Mouse (Mus musculus) forebrain, embryonic 11.5 days (tissue): ENCODE data around the gene Mars2. TPM values are rescaled to one million over a fixed set of nuclear protein-coding genes. Genes with fewer than 3 reads are reported as not detected.
A peak's percentile ranks its signal among the peaks of the same experiment; 100 is the strongest.

Experiments
- ATAC-seq: fragments of 200-750 bp; cut with Nextera tagmentation; replicated peaks from 2 replicates; pipeline ENCODE4 v1.8.0; 2017; ENCODE audit warnings: moderate TSS enrichment; ENCODE audit not compliant: low FRiP score
- DNase-seq: peaks from one replicate; pipeline ENCODE4 v3.0.0-alpha.2; 2017; ENCODE audit warnings: low spot score
- H3K27ac ChIP-seq: fragments of 300-500 bp; sonication (generic); 2 replicates; pipeline ENCODE4 v1.5.1; 2014; ENCODE audit warnings: low read depth, low read length
- H3K27me3 ChIP-seq: fragments of 300-500 bp; sonication (generic); 2 replicates; pipeline ENCODE4 v1.6.1; 2014; ENCODE audit warnings: mild to moderate bottlenecking, low read length, mixed read lengths; ENCODE audit not compliant: control insufficient read depth, insufficient read depth
- H3K36me3 ChIP-seq: fragments of 300-500 bp; sonication (generic); 2 replicates; pipeline ENCODE4 v1.6.1; 2014; ENCODE audit warnings: mild to moderate bottlenecking, low read length, moderate library complexity, mixed read lengths; ENCODE audit not compliant: control insufficient read depth, insufficient read depth
- H3K4me1 ChIP-seq: fragments of 300-500 bp; sonication (generic); replicated peaks from 2 replicates; pipeline ENCODE4 v1.6.1; 2014; ENCODE audit warnings: low read length, mixed read lengths; ENCODE audit not compliant: control insufficient read depth, insufficient read depth
- H3K4me2 ChIP-seq: fragments of 300-500 bp; sonication (generic); 2 replicates; pipeline ENCODE4 v1.6.1; 2014; ENCODE audit warnings: low read depth, mild to moderate bottlenecking, low read length, moderate library complexity, mixed read lengths; ENCODE audit not compliant: severe bottlenecking
- H3K4me3 ChIP-seq: fragments of 300-500 bp; sonication (generic); 2 replicates; pipeline ENCODE4 v1.5.1; 2014; ENCODE audit warnings: low read depth, low read length
- H3K9ac ChIP-seq: fragments of 300-500 bp; sonication (generic); 2 replicates; pipeline ENCODE4 v1.6.1; 2014; ENCODE audit warnings: low read length
- H3K9me3 ChIP-seq: fragments of 300-500 bp; sonication (generic); 2 replicates; pipeline ENCODE4 v1.6.1; 2016; ENCODE audit warnings: low read length, mixed read lengths; ENCODE audit not compliant: control insufficient read depth
- WGBS: fragments of 180-500 bp; shearing (Covaris S2); extraction: QIAGEN DNeasy Blood & Tissue Kit; methylation state at CpG from one replicate; pipeline ENCODE4 v1.1.7; 2014; 5-methylcytosine and 5-hydroxymethylcytosine counted together
- polyA plus RNA-seq: library from polyadenylated mRNA; unstranded; fragments of >200 nt; fragmentation: Nextera tagmentation; extraction: Ambion mirVana; gene quantifications from 2 replicates; pipeline ENCODE4 v1.2.1, GENCODE M21; 2014

Gene Mars2
- polyA plus RNA-seq, 1 experiment from 2014 or later: 3.8 TPM

DNA sequence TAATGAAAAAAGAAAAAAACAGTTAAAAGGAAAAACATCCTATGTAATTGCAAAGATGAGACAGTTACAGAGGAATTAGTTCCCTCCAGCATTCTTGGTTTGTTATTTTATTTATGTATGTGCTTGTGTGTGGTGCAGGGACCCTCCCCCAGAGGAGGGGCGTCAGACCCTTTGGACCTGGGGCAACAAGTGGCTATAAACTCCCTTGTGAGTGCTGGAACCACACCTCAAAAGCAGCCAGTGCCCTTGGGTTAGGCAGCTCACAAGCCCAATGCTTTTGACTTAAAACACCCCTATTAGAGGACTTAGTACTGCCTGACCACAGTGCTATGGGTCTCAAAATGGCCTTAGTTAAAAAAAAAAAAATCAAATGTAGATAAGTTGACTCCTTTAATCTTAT lies 9.6 kb upstream of the Mars2 start:
- H3K27me3 ChIP-seq: no peaks in the 10 kb centered on the region
- 35% methylated on average over 1 of the region's 1 CpGs for WGBS
- no peak overlapping the region for H3K9ac ChIP-seq
- H3K4me3 ChIP-seq: no peak overlapping the region
- no peaks in the 10 kb centered on the region for H3K4me1 ChIP-seq
- H3K36me3 ChIP-seq: no peaks in the 10 kb centered on the region
- no peak overlapping the region for H3K27ac ChIP-seq
- DNase-seq (no peak), ATAC-seq (no peak)
- H3K4me2 ChIP-seq: no peak overlapping the region
- H3K9me3 ChIP-seq: no peaks in the 10 kb centered on the region

DNA sequence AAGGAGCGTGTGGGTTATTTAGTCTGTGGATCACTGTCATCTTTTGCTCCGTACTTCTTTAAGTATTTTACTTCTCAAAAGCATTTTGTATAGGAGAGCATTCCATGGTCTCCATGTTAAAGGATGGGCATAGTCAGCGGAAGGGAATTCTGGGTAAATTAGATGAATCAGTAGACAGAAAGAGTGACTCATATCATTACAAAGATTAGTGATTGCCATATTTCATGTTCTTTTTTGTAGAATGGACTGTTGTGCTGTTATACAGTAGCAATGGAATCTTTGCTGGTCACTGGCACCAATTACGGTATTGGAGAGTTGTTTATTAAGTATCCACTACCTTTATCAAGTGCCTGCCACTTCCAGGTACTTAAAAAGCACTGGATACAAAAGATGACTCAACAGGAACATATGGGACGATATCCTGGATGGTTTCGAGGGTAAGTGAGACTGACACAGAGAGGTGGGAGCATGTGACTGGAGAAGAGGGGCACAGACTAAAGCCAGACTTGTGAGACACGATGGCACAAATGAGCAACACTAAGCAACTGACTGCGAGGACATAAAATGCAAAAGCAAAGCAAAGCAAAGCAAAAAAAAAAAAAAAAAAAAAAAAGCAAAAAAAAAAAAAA lies 8.6 kb upstream of the Mars2 start:
- Histone ChIP-seq H3K36me3 (no peaks in the 10 kb centered on the region), H3K27ac (no peak overlapping the region), H3K4me3 (no peak overlapping the region), H3K4me1 (no peaks in the 10 kb centered on the region), H3K4me2 (no peak overlapping the region), H3K9me3 (no peaks in the 10 kb centered on the region), H3K27me3 (no peaks in the 10 kb centered on the region), H3K9ac (no peak overlapping the region)
- ATAC-seq: no peak
- 89% methylated on average over 8 of the region's 8 CpGs for WGBS
- DNase-seq: no peak

DNA sequence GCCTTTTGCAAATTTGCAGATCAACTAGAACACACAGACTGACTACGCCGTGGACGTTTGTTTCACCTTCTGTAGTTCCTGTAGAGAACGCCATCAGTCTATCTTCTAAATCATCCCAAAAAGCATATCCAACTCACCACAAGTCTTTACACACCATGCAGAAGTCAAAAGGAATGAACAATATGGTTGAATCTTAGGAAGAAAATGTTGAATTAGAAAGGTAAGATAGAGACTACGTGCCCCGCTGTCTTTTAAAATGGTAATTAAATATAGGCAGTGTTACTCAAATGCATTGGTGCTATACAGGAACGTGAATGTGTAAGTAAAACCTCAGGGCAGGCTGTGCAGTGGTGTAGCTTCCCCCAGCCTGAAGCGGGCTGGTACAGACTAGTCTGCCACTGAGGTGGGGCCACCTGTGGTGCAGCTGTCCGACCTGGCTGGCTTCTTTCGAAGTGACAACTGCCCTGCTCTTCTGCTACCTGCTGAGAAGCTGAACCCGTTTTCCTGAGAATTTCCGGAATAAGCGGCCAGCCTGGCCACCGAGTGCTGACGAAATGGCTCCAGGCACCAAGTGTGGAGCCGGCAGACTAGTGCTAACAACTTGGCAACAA lies 2.0 kb upstream of the Mars2 start:
- DNase-seq (no peak), ATAC-seq (no peak)

DNA sequence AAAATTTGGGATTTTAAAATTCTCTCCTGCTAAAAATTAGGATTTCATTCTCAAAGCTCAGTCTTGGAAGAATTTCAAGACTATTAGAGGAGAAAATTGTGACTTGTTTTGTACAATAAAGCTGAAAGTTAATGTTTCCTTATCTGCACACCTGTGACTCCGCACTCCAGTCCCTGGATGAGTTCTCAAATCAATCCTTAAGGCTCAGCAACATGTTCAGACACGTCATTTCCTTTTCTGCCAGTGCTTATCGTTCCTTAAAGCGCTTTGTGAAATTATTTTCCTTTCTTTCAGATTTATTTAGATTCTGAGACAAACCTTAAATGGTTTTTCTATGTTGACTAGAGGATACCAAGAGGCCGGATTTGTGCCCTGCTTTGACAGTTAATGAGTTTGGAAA lies 490 bp upstream of the Mars2 start:
- Histone ChIP-seq H3K27me3 (no peaks in the 10 kb centered on the region), H3K9ac (peak overlapping the region; percentile 75), H3K36me3 (no peaks in the 10 kb centered on the region), H3K4me2 (peak overlapping the region; percentile 97), H3K4me3 (peak overlapping the region; percentile 75), H3K9me3 (no peaks in the 10 kb centered on the region), H3K27ac (no peak overlapping the region), H3K4me1 (peaks cover 10% of the 10 kb centered on the region)
- ATAC-seq (no peak), DNase-seq (no peak)
- WGBS: 40% methylated on average over 5 of the region's 5 CpGs

More for the DNA sequence above, 2.0 kb upstream of the Mars2 start:
- Histone ChIP-seq H3K4me1 (peaks cover 8% of the 10 kb centered on the region), H3K4me2 (no peak overlapping the region), H3K9ac (no peak overlapping the region), H3K4me3 (no peak overlapping the region), H3K36me3 (no peaks in the 10 kb centered on the region), H3K27me3 (no peaks in the 10 kb centered on the region), H3K9me3 (no peaks in the 10 kb centered on the region), H3K27ac (no peak overlapping the region)
- 60% methylated on average over 16 of the region's 16 CpGs for WGBS

DNA sequence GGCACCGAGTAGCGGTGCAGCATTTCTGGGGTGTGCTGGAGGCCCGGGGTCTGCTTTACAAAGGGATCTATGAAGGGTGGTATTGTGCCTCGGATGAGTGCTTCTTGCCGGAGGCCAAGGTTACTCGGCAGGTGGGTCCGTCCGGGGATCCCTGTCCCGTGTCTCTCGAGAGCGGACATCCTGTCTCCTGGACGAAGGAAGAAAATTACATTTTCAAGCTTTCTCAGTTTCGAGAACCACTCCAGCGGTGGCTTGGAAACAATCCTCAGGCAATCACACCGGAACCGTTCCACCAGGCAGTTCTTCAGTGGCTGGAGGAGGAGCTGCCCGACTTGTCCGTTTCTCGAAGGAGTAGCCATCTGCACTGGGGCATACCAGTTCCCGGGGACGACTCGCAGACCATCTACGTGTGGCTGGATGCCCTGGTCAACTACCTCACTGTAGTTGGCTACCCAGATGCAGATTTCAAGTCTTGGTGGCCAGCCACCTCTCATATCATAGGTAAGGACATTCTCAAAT lies 725 bp downstream of the Mars2 start:
- ATAC-seq (peak; percentile 49; the same call in 1 of the 2 replicates), DNase-seq (no peak)
- no peaks in the 10 kb centered on the region for H3K9me3 ChIP-seq
- 0 out of 2 replicates have a peak overlapping the region, but pooled peaks have one; percentile 31 for H3K27ac ChIP-seq
- H3K36me3 ChIP-seq: no peaks in the 10 kb centered on the region
- under 1% methylated on average over 23 of the region's 23 CpGs for WGBS
- peaks cover 10% of the 10 kb centered on the region for H3K4me1 ChIP-seq
- H3K27me3 ChIP-seq: no peaks in the 10 kb centered on the region
- peak overlapping the region; percentile 75 for H3K9ac ChIP-seq
- H3K4me2 ChIP-seq: peak overlapping the region; percentile 97
- H3K4me3 ChIP-seq: peak overlapping the region; percentile 75

DNA sequence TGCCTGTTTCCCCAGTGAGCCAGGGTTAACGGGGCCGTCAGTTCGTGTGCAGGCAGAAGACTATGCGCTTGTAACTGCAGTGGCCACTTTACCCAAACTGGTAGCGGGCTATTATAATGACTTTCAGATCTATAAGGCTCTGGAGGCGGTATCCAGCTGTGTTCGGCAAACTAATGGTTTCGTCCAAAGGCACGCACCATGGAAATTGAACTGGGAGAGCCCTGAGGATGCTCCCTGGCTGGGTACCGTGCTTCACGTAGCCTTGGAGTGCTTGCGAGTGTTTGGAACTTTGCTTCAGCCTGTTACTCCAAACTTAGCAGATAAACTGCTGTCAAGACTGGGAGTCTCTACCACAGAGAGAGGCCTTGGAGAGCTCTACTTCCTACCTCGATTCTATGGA lies 1.5 kb downstream of the Mars2 start:
- H3K4me1 ChIP-seq: peaks cover 10% of the 10 kb centered on the region
- WGBS: 32% methylated on average over 13 of the region's 13 CpGs
- peak overlapping the region; percentile 75 for H3K4me3 ChIP-seq
- H3K27ac ChIP-seq: no peak overlapping the region
- no peak for DNase-seq
- peak overlapping the region; percentile 75 for H3K9ac ChIP-seq
- no peaks in the 10 kb centered on the region for H3K9me3 ChIP-seq
- peak overlapping the region; percentile 97 for H3K4me2 ChIP-seq
- H3K27me3 ChIP-seq: no peaks in the 10 kb centered on the region
- H3K36me3 ChIP-seq: no peaks in the 10 kb centered on the region
- ATAC-seq: no peak

DNA sequence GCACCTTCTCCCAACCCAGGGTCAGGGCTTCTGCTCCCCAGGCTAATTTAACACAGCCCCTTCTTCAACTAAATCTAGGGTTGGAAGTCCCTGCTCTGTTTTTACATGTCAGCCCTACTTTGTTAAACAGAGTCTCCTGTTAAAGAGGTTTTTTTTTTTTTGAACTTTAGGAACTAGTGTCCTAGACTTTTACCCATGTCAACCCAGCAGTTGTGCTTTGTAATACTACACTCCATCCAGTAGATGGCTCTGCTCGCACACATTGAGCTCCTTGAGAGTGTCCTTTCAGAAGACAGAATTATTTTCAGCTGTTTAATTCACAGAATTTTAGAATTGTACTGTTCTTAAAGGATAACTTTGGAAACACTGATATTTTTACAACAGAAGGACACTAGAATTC lies 2.3 kb downstream of the Mars2 start:
- ATAC-seq (no peak), DNase-seq (no peak)
- peak overlapping the region; percentile 97; the same call in 1 of the 2 replicates for H3K4me2 ChIP-seq
- peak overlapping the region; percentile 2; the same call in 1 of the 2 replicates for H3K4me3 ChIP-seq
- no peaks in the 10 kb centered on the region for H3K9me3 ChIP-seq
- 0% methylated on average over 1 of the region's 1 CpGs for WGBS
- H3K27ac ChIP-seq: no peak overlapping the region
- no peaks in the 10 kb centered on the region for H3K36me3 ChIP-seq
- no peaks in the 10 kb centered on the region for H3K27me3 ChIP-seq
- peaks cover 10% of the 10 kb centered on the region for H3K4me1 ChIP-seq
- no peak overlapping the region for H3K9ac ChIP-seq

DNA sequence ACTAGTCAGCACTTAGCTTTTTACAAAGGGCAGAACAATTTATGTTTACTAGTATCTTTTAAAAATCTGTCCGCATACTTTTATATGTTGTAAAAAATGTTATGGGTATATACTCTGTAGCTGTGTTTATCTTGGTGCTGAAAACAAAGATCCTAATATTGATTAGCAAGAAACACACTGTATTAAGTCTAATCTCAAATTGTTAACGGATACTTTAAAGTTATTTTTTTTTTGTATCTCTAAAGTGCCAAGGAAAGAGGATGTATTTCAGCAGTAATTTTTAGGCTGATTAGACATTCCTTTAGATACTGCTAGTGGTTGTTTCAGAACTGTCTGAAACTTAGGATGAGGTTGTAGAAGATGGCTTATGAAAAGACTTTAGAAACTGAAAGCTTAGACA lies 9.4 kb downstream of the Mars2 start:
- Histone ChIP-seq H3K4me1 (no peaks in the 10 kb centered on the region), H3K27ac (no peak overlapping the region), H3K4me3 (no peak overlapping the region), H3K4me2 (no peak overlapping the region), H3K36me3 (no peaks in the 10 kb centered on the region), H3K27me3 (no peaks in the 10 kb centered on the region), H3K9ac (no peak overlapping the region), H3K9me3 (no peaks in the 10 kb centered on the region)
- WGBS: 91% methylated on average over 2 of the region's 2 CpGs
- ATAC-seq (no peak), DNase-seq (no peak)

DNA sequence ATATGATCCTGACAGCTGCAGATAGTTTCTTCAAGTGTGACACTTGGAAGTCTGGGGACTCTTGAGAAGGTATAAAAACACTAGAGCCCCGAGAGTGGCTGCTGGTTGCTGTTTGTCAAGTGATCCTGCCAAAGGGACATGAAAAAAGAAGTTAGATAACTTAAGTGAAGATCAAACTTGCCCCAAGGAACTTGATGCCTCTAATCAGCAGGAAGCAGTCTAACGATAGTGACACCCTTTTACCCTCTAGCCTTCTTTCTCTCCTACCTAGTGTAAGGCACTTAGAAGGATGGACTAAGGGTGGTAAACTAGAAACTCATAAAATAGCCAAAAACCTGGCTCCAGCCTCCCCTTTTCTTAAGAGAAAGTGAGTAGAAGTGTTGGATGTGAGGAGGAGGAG lies 27.4 kb downstream of the Mars2 start:
- H3K4me3 ChIP-seq: no peak overlapping the region
- no peak for ATAC-seq
- H3K36me3 ChIP-seq: no peaks in the 10 kb centered on the region
- no peak overlapping the region for H3K9ac ChIP-seq
- H3K4me1 ChIP-seq: no peaks in the 10 kb centered on the region
- no peaks in the 10 kb centered on the region for H3K27me3 ChIP-seq
- no peak overlapping the region for H3K4me2 ChIP-seq
- no peaks in the 10 kb centered on the region for H3K9me3 ChIP-seq
- WGBS: 61% methylated on average over 2 of the region's 2 CpGs
- DNase-seq: no peak
- H3K27ac ChIP-seq: no peak overlapping the region
